Mouse (Mus musculus): ENCODE results near the gene Pard3.

GRCm38 (mm10) chr8:127170930-127171329, 107.2 kb downstream of the Pard3 start:
- no peak for TF ChIP-seq SMC3 (IDR thresholded peaks at IDR 0.05; ENCODE audit: low read depth, low read length)
- TF ChIP-seq GABPA (IDR thresholded peaks at IDR 0.05; ENCODE audit: insufficient replicate concordance, low read depth, low read length): no peak
- TF ChIP-seq POLR2A (IDR thresholded peaks at IDR 0.05; ENCODE audit: low read depth, low read length): no peak
- no peak for TF ChIP-seq CTCF (conservative IDR thresholded peaks at IDR 0.05 in 1 of 2, IDR thresholded peaks at IDR 0.05 in 1 of 2; ENCODE audit: low read depth in 2 of 2, low read length in 2 of 2)
- no peak for TF ChIP-seq MAX (IDR thresholded peaks at IDR 0.05; ENCODE audit: low read length)
- TF ChIP-seq HCFC1 (IDR thresholded peaks at IDR 0.05; ENCODE audit: low read depth, low read length): no peak
- TF ChIP-seq USF1 (IDR thresholded peaks at IDR 0.05; ENCODE audit: low read depth, low read length): no peak
- TF ChIP-seq MYC (IDR thresholded peaks at IDR 0.05; ENCODE audit: low read depth, low read length): no peak
- TF ChIP-seq ZMIZ1 (IDR thresholded peaks at IDR 0.05; ENCODE audit: low read depth, low read length): no peak
